Mouse (Mus musculus): Measurements from ENCODE around the gene Hyal2.
A peak's percentile ranks its signal among the peaks of the same experiment; 100 is the strongest.

Hyal2 gene

DNA sequence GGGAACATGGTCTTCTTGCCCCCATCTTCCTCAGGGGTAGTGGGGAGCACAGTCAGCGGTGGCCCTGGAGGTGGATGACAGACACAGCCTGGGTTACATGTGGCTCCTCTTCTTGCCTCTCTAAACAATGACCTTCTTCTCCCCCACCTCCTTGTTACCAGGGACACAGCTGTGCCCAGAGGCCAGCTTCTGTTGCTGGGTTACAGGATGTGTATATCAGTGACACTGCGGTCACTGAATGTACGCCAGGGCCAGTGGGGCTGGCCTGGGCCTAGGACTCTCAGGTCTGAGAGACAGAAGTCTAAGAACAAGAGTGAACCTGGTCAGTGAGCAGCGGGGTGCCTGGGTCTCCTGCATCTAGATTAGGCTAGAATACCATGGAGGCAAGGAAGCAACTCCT, 47.3 kb downstream of the Hyal2 start:
- no peak for DNase-seq

DNA sequence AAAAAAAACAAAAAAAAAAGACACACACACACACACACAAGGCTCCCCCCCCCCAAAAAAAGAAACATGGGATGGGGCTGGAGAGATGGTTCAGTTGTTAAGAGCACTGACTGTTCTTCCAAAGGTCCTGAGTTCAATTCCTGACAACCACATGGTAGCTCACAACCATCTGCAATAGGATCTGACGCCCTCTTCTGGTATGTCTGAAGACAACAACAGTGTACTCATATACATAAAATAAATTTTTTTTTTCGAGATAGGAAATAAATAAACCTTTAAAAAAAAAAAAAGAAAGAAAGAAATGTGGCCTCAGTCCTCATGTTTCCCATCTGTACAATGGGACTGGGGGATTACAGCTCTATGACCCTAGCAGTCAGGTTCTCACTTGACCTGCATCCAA, 49.7 kb downstream of the Hyal2 start:
- no peak for DNase-seq

DNA sequence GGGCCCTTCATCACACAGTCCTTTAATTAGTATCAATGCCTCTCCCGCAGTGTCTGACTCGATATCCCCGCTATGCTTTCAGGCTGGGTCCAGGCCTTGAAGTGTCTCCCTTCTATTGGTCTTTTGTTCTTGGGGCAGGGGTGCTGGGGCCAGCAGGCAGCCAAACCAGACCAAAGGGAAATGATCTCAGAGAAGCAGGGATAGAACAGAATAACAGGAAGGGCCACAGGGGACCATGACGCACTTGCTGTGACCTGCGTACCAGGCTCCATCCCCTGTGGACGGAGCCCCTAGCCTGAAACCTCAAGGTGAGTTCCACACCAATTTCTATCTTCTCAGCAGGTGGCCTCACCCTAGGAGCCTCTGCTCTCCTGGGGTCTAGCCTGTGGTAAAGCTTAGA, 50.4 kb downstream of the Hyal2 start:
- DNase-seq: no peak

DNA sequence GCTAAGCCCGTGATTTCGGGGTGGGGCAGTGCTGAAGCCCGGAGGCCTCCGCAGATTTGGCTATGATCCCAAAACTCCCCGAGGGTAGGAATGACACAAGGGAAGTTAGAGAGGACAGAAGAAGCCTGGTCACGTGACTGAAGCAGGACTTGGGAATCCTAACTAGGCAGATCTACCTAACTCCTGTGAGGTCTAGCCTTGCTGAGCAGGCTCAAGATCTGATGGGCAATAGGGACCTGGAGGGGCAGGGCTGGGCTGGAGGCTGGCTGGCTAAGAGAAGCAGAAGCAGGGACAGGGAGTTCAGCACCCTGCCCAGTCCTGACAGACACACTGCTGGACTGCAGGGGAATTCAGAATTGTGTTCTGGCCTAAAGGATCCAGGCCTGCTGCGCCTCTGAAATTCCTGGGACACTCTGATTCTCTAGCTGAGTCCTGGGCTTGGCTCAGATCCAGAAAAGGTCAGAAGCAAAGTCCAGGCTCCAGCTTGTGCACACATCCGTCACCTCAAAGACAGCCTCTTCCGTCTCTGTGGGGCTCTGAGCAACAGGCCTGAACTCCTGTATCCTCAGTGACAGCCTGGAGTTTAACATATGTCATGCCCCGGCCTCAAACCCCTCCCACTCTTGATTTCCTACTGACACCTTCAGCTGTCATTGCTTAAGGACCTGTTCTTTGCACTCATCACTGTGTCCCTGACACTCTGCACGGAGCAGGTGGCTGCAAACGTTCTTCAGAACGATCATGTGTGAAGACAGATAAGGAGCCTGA, 51.2 kb downstream of the Hyal2 start:
- DNase-seq: peak; percentile 58

DNA sequence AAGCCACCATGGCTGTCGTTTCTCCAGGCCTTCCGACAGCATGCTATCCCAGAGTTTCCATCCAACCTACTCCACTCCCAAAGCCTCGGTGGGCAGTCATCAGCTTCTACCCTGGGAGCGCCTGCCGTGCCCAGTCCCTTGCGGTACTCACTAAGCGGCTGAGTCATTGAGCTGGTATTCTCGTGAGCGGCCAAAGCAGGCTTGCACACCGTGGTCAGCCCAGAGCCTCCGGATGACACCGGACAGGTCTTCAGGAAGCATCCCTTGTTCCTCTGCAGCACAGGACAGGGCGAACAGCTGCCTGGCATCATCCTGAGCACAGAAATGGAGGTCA, 51.8 kb downstream of the Hyal2 start:
- no peak for DNase-seq

DNA sequence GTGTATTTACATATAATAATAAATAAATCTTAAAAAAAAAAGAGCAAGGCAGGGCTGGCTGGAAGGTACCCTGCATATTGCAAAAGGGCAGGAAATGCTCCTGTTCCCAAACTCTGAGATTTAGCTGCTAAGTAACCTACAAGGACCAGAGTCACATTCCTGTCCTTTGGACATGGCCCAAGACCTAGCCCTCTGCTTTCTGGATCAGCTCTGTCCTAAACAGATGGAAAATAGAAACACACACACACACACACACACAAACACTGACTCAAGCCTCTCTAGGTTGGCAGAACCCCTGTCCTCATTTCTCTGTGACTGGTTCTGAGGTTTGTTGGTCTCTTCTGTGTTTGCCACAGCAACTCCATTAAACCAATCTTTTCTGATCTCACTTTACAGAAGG, 53.2 kb downstream of the Hyal2 start:
- DNase-seq: peak; percentile 50

All from cerebellum, adult 11-12 months (tissue).